Mouse (Mus musculus) hindbrain, embryonic 10.5 days (tissue): Measurements from ENCODE around the gene Rasl12. TPM values are rescaled to one million over a fixed set of nuclear protein-coding genes. Genes with fewer than 3 reads are reported as not detected.

ENCODE experiments used
- DNase-seq: peaks from one replicate; pipeline ENCODE4 v3.0.0-alpha.2; 2017; ENCODE audit warnings: low spot score
- H3K27ac ChIP-seq: fragments of 300-500 bp; sonication (generic); 2 replicates; pipeline ENCODE4 v1.5.1; 2016; ENCODE audit warnings: mild to moderate bottlenecking, moderate library complexity
- H3K27me3 ChIP-seq: fragments of 300-500 bp; sonication (generic); 2 replicates; pipeline ENCODE4 v1.6.1; 2016; ENCODE audit warnings: mild to moderate bottlenecking; ENCODE audit not compliant: poor library complexity, insufficient read depth, severe bottlenecking
- H3K36me3 ChIP-seq: fragments of 300-500 bp; sonication (generic); 2 replicates; pipeline ENCODE4 v1.6.1; 2016; ENCODE audit warnings: mild to moderate bottlenecking, moderate library complexity
- H3K4me1 ChIP-seq: fragments of 300-500 bp; sonication (generic); replicated peaks from 2 replicates; pipeline ENCODE4 v1.6.1; 2016; ENCODE audit warnings: mild to moderate bottlenecking
- H3K4me3 ChIP-seq: fragments of 300-500 bp; sonication (generic); 2 replicates; pipeline ENCODE4 v1.5.1; 2016; ENCODE audit warnings: mild to moderate bottlenecking, moderate library complexity
- H3K9me3 ChIP-seq: fragments of 300-500 bp; sonication (generic); 2 replicates; pipeline ENCODE4 v1.6.1; 2016; ENCODE audit warnings: mild to moderate bottlenecking, moderate library complexity
- WGBS: fragments of 180-500 bp; shearing (Covaris S2); methylation state at CpG from one replicate; pipeline ENCODE4 v1.1.7; 2016; 5-methylcytosine and 5-hydroxymethylcytosine counted together
- polyA plus RNA-seq: library from polyadenylated mRNA; unstranded; fragments of >200 nt; fragmentation: Nextera tagmentation; extraction: Ambion mirVana; gene quantifications from 2 replicates; pipeline ENCODE4 v1.2.1, GENCODE M21; 2016

Gene Rasl12
- polyA plus RNA-seq, 1 experiment from 2014 or later: 6.3 TPM

- Histone ChIP-seq H3K27ac (no peak overlapping the region), H3K4me1 (0 out of 2 replicates have a peak, but pooled peaks cover 3% of the 10 kb centered on the region), H3K36me3 (no peaks in the 10 kb centered on the region), H3K4me3 (no peak overlapping the region), H3K9me3 (no peaks in the 10 kb centered on the region), H3K27me3 (peaks cover under 1% of the 10 kb centered on the region)
- DNase-seq: no peak
- WGBS: 84% methylated on average over 15 of the region's 15 CpGs
These were observed 6.3 kb downstream of the Rasl12 start for GRCm38 (mm10) chr9:65404331-65405183.

GRCm38 (mm10) chr9:65405184-65405449 lies 6.8 kb downstream of the Rasl12 start:
- Histone ChIP-seq H3K27ac (no peak overlapping the region), H3K4me1 (0 out of 2 replicates have a peak, but pooled peaks cover 3% of the 10 kb centered on the region), H3K36me3 (no peaks in the 10 kb centered on the region), H3K9me3 (no peaks in the 10 kb centered on the region), H3K4me3 (no peak overlapping the region), H3K27me3 (no peaks in the 10 kb centered on the region)
- DNase-seq: no peak
- WGBS: 85% methylated on average over 2 of the region's 2 CpGs

- Histone ChIP-seq H3K27ac (no peak overlapping the region), H3K27me3 (no peaks in the 10 kb centered on the region), H3K36me3 (no peaks in the 10 kb centered on the region), H3K4me1 (no peaks in the 10 kb centered on the region), H3K9me3 (no peaks in the 10 kb centered on the region), H3K4me3 (no peak overlapping the region)
- no peak for DNase-seq
- 80% methylated on average over 5 of the region's 5 CpGs for WGBS
These were observed 9.0 kb downstream of the Rasl12 start for GRCm38 (mm10) chr9:65407327-65407726.

- Histone ChIP-seq H3K27ac (no peak overlapping the region), H3K9me3 (no peaks in the 10 kb centered on the region), H3K4me3 (no peak overlapping the region), H3K4me1 (no peaks in the 10 kb centered on the region), H3K27me3 (no peaks in the 10 kb centered on the region), H3K36me3 (no peaks in the 10 kb centered on the region)
- DNase-seq: no peak
- WGBS: 71% methylated on average over 3 of the region's 3 CpGs
These were observed 9.6 kb downstream of the Rasl12 start for GRCm38 (mm10) chr9:65407861-65408260.

- no peaks in the 10 kb centered on the region for H3K4me1 ChIP-seq
- WGBS: 73% methylated on average over 5 of the region's 5 CpGs
- no peaks in the 10 kb centered on the region for H3K27me3 ChIP-seq
- no peak for DNase-seq
- no peak overlapping the region for H3K4me3 ChIP-seq
- H3K9me3 ChIP-seq: no peaks in the 10 kb centered on the region
- H3K27ac ChIP-seq: no peak overlapping the region
- H3K36me3 ChIP-seq: no peaks in the 10 kb centered on the region
These were observed 10.6 kb downstream of the Rasl12 start for GRCm38 (mm10) chr9:65408871-65409295.

- Histone ChIP-seq H3K27me3 (no peaks in the 10 kb centered on the region), H3K9me3 (no peaks in the 10 kb centered on the region), H3K4me1 (no peaks in the 10 kb centered on the region), H3K27ac (no peak overlapping the region), H3K4me3 (no peak overlapping the region), H3K36me3 (no peaks in the 10 kb centered on the region)
- DNase-seq: no peak
- WGBS: 94% methylated on average over 8 of the region's 8 CpGs
These were observed 12.1 kb downstream of the Rasl12 start for GRCm38 (mm10) chr9:65410378-65410777.

- H3K27ac ChIP-seq: no peak overlapping the region
- no peak for DNase-seq
- no peaks in the 10 kb centered on the region for H3K4me1 ChIP-seq
- no peaks in the 10 kb centered on the region for H3K9me3 ChIP-seq
- H3K4me3 ChIP-seq: no peak overlapping the region
- H3K36me3 ChIP-seq: no peaks in the 10 kb centered on the region
- H3K27me3 ChIP-seq: no peaks in the 10 kb centered on the region
- 75% methylated on average over 3 of the region's 3 CpGs for WGBS
These were observed 13.0 kb downstream of the Rasl12 start for GRCm38 (mm10) chr9:65411326-65411725.

GRCm38 (mm10) chr9:65417738-65418137 lies 19.4 kb downstream of the Rasl12 start:
- Histone ChIP-seq H3K4me1 (0 out of 2 replicates have a peak, but pooled peaks cover 3% of the 10 kb centered on the region), H3K4me3 (no peak overlapping the region), H3K36me3 (no peaks in the 10 kb centered on the region), H3K27me3 (no peaks in the 10 kb centered on the region), H3K27ac (no peak overlapping the region), H3K9me3 (no peaks in the 10 kb centered on the region)
- DNase-seq: no peak
- 61% methylated on average over 3 of the region's 3 CpGs for WGBS

GRCm38 (mm10) chr9:65419633-65420032 lies 21.3 kb downstream of the Rasl12 start:
- Histone ChIP-seq H3K4me1 (0 out of 2 replicates have a peak, but pooled peaks cover 4% of the 10 kb centered on the region), H3K36me3 (no peaks in the 10 kb centered on the region), H3K9me3 (no peaks in the 10 kb centered on the region), H3K27ac (no peak overlapping the region), H3K27me3 (no peaks in the 10 kb centered on the region), H3K4me3 (no peak overlapping the region)
- 74% methylated on average over 3 of the region's 3 CpGs for WGBS
- DNase-seq: no peak

- Histone ChIP-seq H3K27me3 (no peaks in the 10 kb centered on the region), H3K9me3 (no peaks in the 10 kb centered on the region), H3K36me3 (no peaks in the 10 kb centered on the region), H3K27ac (no peak within 1 kb of the TSS), H3K4me1 (0 out of 2 replicates have a peak, but pooled peaks cover 3% of the 10 kb centered on the region), H3K4me3 (no peak within 1 kb of the TSS)
- WGBS: 83% methylated on average over 11 of the region's 11 CpGs
- DNase-seq: no peak
These were observed 24.6 kb downstream of the Rasl12 start, which contains the start of gene Slc51b for GRCm38 (mm10) chr9:65422760-65423501. Gene Slc51b (minus strand): TSS chr9:65422955.

- WGBS: 47% methylated on average over 3 of the region's 3 CpGs
- H3K4me3 ChIP-seq: no peak overlapping the region
- no peaks in the 10 kb centered on the region for H3K36me3 ChIP-seq
- H3K4me1 ChIP-seq: 0 out of 2 replicates have a peak, but pooled peaks cover 3% of the 10 kb centered on the region
- no peak overlapping the region for H3K27ac ChIP-seq
- no peak for DNase-seq
- no peaks in the 10 kb centered on the region for H3K9me3 ChIP-seq
- H3K27me3 ChIP-seq: no peaks in the 10 kb centered on the region
These were observed 26.1 kb downstream of the Rasl12 start for GRCm38 (mm10) chr9:65424393-65424792.

GRCm38 (mm10) chr9:65427511-65427910 lies 29.2 kb downstream of the Rasl12 start:
- DNase-seq: no peak
- Histone ChIP-seq H3K9me3 (no peaks in the 10 kb centered on the region), H3K36me3 (no peaks in the 10 kb centered on the region), H3K27me3 (no peaks in the 10 kb centered on the region), H3K27ac (no peak overlapping the region), H3K4me1 (0 out of 2 replicates have a peak, but pooled peaks cover 3% of the 10 kb centered on the region), H3K4me3 (no peak overlapping the region)
- WGBS: 80% methylated on average over 2 of the region's 2 CpGs

- Histone ChIP-seq H3K9me3 (no peaks in the 10 kb centered on the region), H3K4me1 (0 out of 2 replicates have a peak, but pooled peaks cover 3% of the 10 kb centered on the region), H3K4me3 (no peak overlapping the region), H3K36me3 (no peaks in the 10 kb centered on the region), H3K27me3 (no peaks in the 10 kb centered on the region), H3K27ac (no peak overlapping the region)
- WGBS: 89% methylated on average over 5 of the region's 5 CpGs
- no peak for DNase-seq
These were observed 29.7 kb downstream of the Rasl12 start for GRCm38 (mm10) chr9:65428003-65428402.
